Mouse (Mus musculus): ENCODE results near the gene Msl3.

- TF ChIP-seq CTCF (IDR thresholded peaks at IDR 0.05; ENCODE audit: extremely low read depth, insufficient read depth, low read length), result no peak
- TF ChIP-seq POLR2A (IDR thresholded peaks at IDR 0.05; ENCODE audit: extremely low read depth, insufficient read depth, low read length), result no peak
Measured at GRCm38 (mm10) chrX:168660236-168660635, 13.5 kb downstream of the Msl3 start.

Measured in cortical plate, adult 2 months (tissue).